Mouse (Mus musculus) embryo, embryonic 11 days (tissue): ENCODE results near the gene Hccs.
"Not testable (repeated sequence)": the region's sequence is repeated elsewhere in the genome, so short reads cannot be mapped to it uniquely, and the experiment has no call there.

Source experiments
- DNase-seq: peaks from one replicate; pipeline ENCODE4 v3.0.0-alpha.2; 2015

Hccs gene

GRCm38 (mm10) chrX:169319945-169320667, at the start of gene Hccs:
Gene Hccs (minus strand): TSS chrX:169320372.
- peak; percentile 93 for DNase-seq

GRCm38 (mm10) chrX:169357146-169357772, 37.1 kb upstream of the Hccs start:
- DNase-seq: peak; percentile 13

- DNase-seq: no peak
Measured at GRCm38 (mm10) chrX:169338213-169338612, 18.0 kb upstream of the Hccs start.

DNA sequence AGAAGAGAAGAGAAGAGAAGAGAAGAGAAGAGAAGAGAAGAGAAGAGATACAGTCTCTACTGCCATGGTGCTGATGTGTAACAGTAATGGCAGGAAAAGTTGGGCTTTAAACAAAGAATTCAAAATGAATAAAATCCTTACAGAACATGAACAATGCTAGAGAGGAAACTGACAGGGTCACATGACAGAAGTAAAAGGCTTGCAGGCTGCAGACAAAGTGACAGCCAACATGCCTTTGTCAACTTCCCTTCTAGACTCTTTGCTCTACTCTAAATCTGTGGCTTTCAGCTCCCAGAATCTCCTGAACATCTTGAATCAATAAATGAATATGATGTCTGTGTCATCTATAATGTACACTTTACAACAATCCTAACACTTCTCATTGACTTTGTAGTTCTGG, 17.4 kb upstream of the Hccs start:
- DNase-seq: no peak

- DNase-seq: peak; percentile 59
Measured at GRCm38 (mm10) chrX:169332264-169332663, 12.1 kb upstream of the Hccs start.

GRCm38 (mm10) chrX:169325929-169326595, 5.9 kb upstream of the Hccs start:
- no peak for DNase-seq

- not testable (repeated sequence) for DNase-seq
Measured at GRCm38 (mm10) chrX:169320668-169321005, 465 bp upstream of the Hccs start.

- DNase-seq: no peak
Measured at GRCm38 (mm10) chrX:169319066-169319760, 959 bp downstream of the Hccs start.

GRCm38 (mm10) chrX:169308559-169308958, 11.6 kb downstream of the Hccs start:
- no peak for DNase-seq

DNA sequence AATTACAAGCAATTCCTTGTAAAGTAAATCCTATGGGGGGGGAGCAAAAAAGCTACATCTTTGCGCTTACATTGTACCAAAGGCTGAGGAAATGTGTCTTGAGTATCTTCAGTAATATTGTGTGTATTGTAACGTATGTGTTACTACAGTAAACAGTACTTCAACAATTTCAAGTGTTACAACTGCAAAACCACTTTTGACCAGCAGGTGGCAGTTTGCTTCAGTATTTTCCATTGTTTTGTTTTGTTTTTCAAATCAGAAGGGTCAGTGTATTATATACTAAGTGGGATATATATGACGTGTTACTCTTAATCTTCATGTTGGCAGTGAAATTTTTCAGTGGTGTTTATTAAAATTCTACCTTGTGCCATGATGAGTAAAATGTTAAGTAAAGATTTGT, 16.2 kb downstream of the Hccs start:
- peak; percentile 54 for DNase-seq

GRCm38 (mm10) chrX:169302271-169303045, 17.7 kb downstream of the Hccs start:
- no peak for DNase-seq

DNA sequence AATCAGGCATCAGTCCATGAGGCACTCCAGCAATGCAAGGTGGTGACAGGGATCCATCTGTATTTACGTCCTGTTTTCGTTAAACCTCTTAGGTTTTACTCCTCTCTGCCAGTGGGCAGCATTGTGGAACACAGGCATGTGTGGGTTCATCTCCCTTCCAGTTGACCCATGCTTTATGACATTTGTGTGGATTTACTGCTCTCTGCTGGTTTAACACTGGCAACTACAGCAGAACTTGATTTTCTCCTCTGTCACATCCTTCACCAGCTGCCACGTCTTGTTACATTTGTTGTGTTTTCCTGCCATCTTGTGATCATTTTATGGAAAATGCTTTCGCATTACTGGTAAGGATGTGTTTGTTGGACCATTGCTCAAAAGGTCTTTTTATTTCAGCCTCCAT, 20.6 kb downstream of the Hccs start:
- peak; percentile 16 for DNase-seq

- DNase-seq: no peak
Measured at GRCm38 (mm10) chrX:169263433-169264172, 56.6 kb downstream of the Hccs start.

DNA sequence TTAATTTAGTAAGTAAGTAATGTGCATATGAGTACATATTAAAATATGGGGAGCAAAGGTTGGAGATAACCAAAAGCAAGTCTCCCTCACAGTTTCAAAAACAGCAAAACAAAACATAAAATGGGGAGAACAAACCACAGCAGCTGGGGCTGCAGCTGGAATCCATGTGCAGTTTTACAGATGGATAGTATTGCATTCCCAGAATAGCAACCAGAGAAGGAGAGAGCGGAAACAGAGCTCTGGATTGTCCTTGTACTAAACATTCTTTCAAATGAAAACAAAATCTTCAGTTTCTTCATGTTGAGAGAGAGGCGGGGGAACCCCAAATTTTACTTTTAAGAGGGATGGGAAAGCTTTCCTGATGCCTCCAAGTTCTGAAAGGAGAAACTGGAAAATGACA, 58.0 kb downstream of the Hccs start:
- DNase-seq: no peak

GRCm38 (mm10) chrX:169261034-169261433, 59.1 kb downstream of the Hccs start:
- DNase-seq: no peak

GRCm38 (mm10) chrX:169256741-169257140, 63.4 kb downstream of the Hccs start:
- DNase-seq: no peak

DNA sequence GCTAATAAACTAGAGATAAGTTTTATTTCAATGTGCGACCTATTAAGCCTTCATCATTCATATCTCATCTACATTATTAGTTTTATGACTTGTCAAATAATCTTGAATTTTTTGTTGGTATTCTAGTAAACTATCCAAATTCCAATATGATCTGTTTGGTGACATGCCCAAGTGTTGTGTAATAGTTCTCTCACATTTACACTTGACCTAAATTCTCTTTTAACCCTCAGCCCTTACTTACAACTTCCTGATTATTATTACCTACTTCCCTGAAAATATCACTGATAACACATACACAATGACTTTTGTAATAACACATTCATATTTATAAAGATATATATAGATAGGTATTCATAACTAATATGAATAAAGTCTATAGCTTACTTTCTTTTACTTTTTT, 64.3 kb downstream of the Hccs start:
- DNase-seq: no peak

- DNase-seq: no peak
Measured at GRCm38 (mm10) chrX:169222357-169223062, 97.7 kb downstream of the Hccs start.

DNA sequence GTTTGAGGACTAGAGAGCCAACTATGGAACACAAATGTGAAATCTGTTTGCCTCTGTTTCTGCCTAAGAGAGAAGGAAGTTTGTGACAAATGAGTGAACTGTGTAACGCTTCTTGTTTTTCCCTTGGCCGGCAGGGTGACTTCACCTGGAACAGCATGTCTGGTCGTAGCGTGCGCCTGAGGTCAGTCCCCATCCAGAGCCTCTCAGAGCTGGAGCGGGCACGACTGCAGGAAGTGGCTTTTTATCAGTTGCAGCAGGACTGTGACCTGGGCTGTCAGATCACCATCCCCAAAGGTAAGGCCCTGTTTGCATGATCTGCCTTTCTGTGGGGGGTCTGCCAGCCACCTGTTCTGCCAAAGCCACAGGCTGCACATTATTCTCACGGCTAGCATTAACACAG, 100.1 kb downstream of the Hccs start:
- DNase-seq: no peak

DNA sequence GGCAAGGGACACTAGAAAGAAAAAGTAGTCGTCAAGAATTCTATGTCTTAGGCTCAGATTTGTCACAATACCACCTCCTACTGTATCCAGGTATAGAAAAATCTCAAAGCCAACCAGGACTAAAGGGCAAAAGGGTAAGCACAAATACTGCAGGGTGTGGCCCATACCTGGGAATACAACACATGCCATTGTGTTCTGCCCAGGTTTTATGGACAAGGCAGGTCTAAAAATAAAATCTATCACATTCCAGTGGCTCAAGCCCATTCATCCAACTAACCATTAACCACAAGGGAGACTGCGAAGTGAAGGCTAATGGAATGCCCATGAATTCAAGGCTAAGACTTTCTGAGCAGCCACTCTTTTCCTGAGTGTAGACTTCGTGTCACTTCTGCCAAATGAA, 110.2 kb downstream of the Hccs start:
- DNase-seq: no peak
